8 mouse cellular contexts compared by ENCODE assay signal in the genomic region with DNA sequence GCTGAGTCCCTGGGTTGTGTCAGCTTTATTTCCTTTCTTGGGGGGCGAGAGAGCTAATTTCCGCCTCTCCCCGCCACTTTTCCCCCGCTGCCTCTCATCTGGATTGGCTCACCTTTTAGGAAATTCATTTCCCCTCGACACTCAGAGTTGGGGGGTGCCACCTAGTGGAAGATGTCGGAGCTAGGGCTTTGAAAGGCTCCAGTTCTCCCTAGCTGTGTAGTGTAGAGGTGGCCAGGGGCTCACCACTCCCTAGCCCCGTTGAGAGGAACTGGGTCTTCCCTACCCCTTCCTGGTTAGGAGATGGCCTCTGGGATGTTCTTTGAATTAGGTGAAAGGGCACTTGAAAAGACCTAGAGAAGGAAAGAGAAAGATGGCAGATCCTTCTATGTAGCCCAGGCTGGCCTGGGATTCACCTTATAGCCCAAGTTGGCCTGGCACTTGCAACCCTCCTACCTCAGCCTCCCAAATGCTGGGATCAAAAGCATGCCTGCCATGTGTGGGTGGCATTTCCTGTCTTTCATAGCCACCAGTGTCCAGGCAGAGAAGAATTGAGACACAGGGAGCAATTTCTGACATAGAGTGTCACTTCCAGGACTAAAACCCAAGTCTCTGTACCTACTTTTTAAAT. TPM values are rescaled to one million over a fixed set of nuclear protein-coding genes. Genes with fewer than 3 reads are reported as not detected.
DNase-seq lines count a peak whose midpoint lies in the region; ATAC-seq and TF ChIP-seq lines count a peak whose summit lies in the region.

No protein-coding gene starts in this region.

- peak; percentile 71 for DNase-seq in cerebellum, adult 11 months
- DNase-seq in cerebellum, postnatal 25 days = peak; percentile 83 to 90
- DNase-seq in gastrocnemius, adult 2 months = peak; percentile 82
- peak; percentile 90 for DNase-seq in hindbrain, postnatal 0 days (ENCODE audit: low spot score)
- DNase-seq in left cerebral cortex, postnatal 4 days = peak; percentile 81
- peak; percentile 84 for DNase-seq in mesoderm, embryonic 11.5 days (ENCODE audit: low read depth, low spot score)
- peak in 1 of 2 experiments; percentile 83 for DNase-seq in spleen, adult 2 months (ENCODE audit: low read depth in 1 of 2, low spot score in 2 of 2)

- intact Hi-C loops in gastrocnemius, adult 2 months (cut with DNase I) = loop anchor here (1.0 kb wide), 1 partner anchor 20 kb away; no protein-coding TSS in a partner anchor
- intact Hi-C loops in left cerebral cortex, postnatal 4 days (cut with DNase I) = loop anchor here (5.0 kb wide), 1 partner anchor 134 kb away; a partner anchor contains a TSS

- H3K4me2 ChIP-seq in hindbrain, postnatal 0 days (ENCODE audit: low read depth, low read length) = peak overlapping the region; percentile 92

- peak overlapping the region; percentile 91 for H3K27ac ChIP-seq in gastrocnemius, adult 2 months
- H3K27ac ChIP-seq in hindbrain, postnatal 0 days = peak overlapping the region; percentile 70
- H3K27ac ChIP-seq in spleen, adult 2 months (ENCODE audit: insufficient read depth, low read length) = peak overlapping the region; percentile 62

- no peaks in the 10 kb centered on the region for H3K27me3 ChIP-seq in hindbrain, postnatal 0 days (ENCODE audit: insufficient read depth, low read length)
- no peaks in the 10 kb centered on the region for H3K27me3 ChIP-seq in spleen, adult 2 months (ENCODE audit: control insufficient read depth, insufficient read depth, low read length)

- peak overlapping the region; percentile 84 for H3K4me3 ChIP-seq in gastrocnemius, adult 2 months
- peak overlapping the region; percentile 56 for H3K4me3 ChIP-seq in hindbrain, postnatal 0 days (ENCODE audit: low read length)
- peak overlapping the region; percentile 66 for H3K4me3 ChIP-seq in spleen, adult 2 months (ENCODE audit: extremely low read depth, insufficient read depth, insufficient read length)

- no peak for ATAC-seq in cerebellum, adult (ENCODE audit: insufficient number of reproducible peaks, low FRiP score, low TSS enrichment)
- ATAC-seq in hindbrain, postnatal 0 days = peak; percentile 30; the same call in 1 of the 2 replicates

- peak; percentile 88 for TF ChIP-seq CTCF in gastrocnemius, adult 2 months (IDR thresholded peaks at IDR 0.05)
- TF ChIP-seq CTCF in hindbrain, postnatal 0 days (IDR thresholded peaks at IDR 0.05; ENCODE audit: low read depth) = peak; percentile 82
- peak; percentile 39; the same call in 1 of the 2 replicates for TF ChIP-seq CTCF in spleen, adult 2 months (IDR thresholded peaks at IDR 0.05; ENCODE audit: extremely low read depth, insufficient read depth, insufficient read length, insufficient replicate concordance)

- peaks cover 13% of the 10 kb centered on the region for H3K36me3 ChIP-seq in hindbrain, postnatal 0 days (ENCODE audit: insufficient read depth, low read length)
- H3K36me3 ChIP-seq in spleen, adult 2 months (ENCODE audit: control insufficient read depth, insufficient read depth, low read length) = peaks cover 4% of the 10 kb centered on the region; the same call in 1 of the 2 replicates

- H3K9me3 ChIP-seq in hindbrain, postnatal 0 days (ENCODE audit: low read length) = no peaks in the 10 kb centered on the region

- H3K9ac ChIP-seq in hindbrain, postnatal 0 days (replicated peaks; ENCODE audit: low read length) = peak overlapping the region; percentile 64

- 0% methylated on average over 7 of the region's 7 CpGs for WGBS in hindbrain, postnatal 0 days
- WGBS in spleen, adult 2 months = under 1% methylated on average over 7 of the region's 7 CpGs

- peaks cover 16% of the 10 kb centered on the region for H3K4me1 ChIP-seq in hindbrain, postnatal 0 days (ENCODE audit: insufficient read depth, low read length)
- H3K4me1 ChIP-seq in spleen, adult 2 months (ENCODE audit: control insufficient read depth, insufficient read depth, insufficient read length) = peaks cover 19% of the 10 kb centered on the region; the same call in 1 of the 2 replicates

- TF ChIP-seq POLR2A in spleen, adult 2 months (IDR thresholded peaks at IDR 0.05; ENCODE audit: low read depth, low read length) = no peak

RNA-seq across cellular contexts. Expression of a gene that starts 1.0 kb away (rescaled TPM):
- total RNA-seq in gastrocnemius, adult 2 months (2021) = 10 to 100 TPM; 12.6 to 32.3 TPM
- total RNA-seq in hindbrain, postnatal 0 days (2014; rRNA removed) = 85.6 and 98.5 TPM in 2 replicates
- 98.4 and 104 TPM in 2 replicates for polyA plus RNA-seq in hindbrain, postnatal 0 days (2015; fragmentation: Nextera tagmentation; extraction: Ambion mirVana)
- total RNA-seq in left cerebral cortex, postnatal 4 days (2021) = 10 to 100 TPM; 54.0 to 58.5 TPM
- polyA plus RNA-seq in spleen, adult 2 months (2012; rRNA removed) = 232 and 240 TPM in 2 replicates

RNA-seq across cellular contexts. Expression of a gene that starts 16.4 kb away (rescaled TPM):
- 1 to 10 TPM in 1 of 2 experiments, under 1 TPM in 1; 0.66 to 1.1 TPM for total RNA-seq in gastrocnemius, adult 2 months (2021)
- total RNA-seq in hindbrain, postnatal 0 days (2014; rRNA removed) = 546 and 699 TPM in 2 replicates
- 20.6 and 21.0 TPM in 2 replicates for polyA plus RNA-seq in hindbrain, postnatal 0 days (2015; fragmentation: Nextera tagmentation; extraction: Ambion mirVana)
- total RNA-seq in left cerebral cortex, postnatal 4 days (2021) = 100 to 1,000 TPM; 237 to 243 TPM
- 4.1 and 5.2 TPM in 2 replicates for polyA plus RNA-seq in spleen, adult 2 months (2012; rRNA removed)

RNA-seq across cellular contexts. Expression of a gene that starts 23.4 kb away (rescaled TPM):
- total RNA-seq in gastrocnemius, adult 2 months (2021) = 10 to 100 TPM; 51.4 to 76.4 TPM
- 169 and 194 TPM in 2 replicates for total RNA-seq in hindbrain, postnatal 0 days (2014; rRNA removed)
- 165 and 176 TPM in 2 replicates for polyA plus RNA-seq in hindbrain, postnatal 0 days (2015; fragmentation: Nextera tagmentation; extraction: Ambion mirVana)
- total RNA-seq in left cerebral cortex, postnatal 4 days (2021) = 10 to 100 TPM; 57.2 to 58.8 TPM
- 348 and 407 TPM in 2 replicates for polyA plus RNA-seq in spleen, adult 2 months (2012; rRNA removed)

RNA-seq across cellular contexts. Expression of a gene that starts 37.9 kb away (rescaled TPM):
- not detected for total RNA-seq in gastrocnemius, adult 2 months (2021)
- 310 and 349 TPM in 2 replicates for total RNA-seq in hindbrain, postnatal 0 days (2014; rRNA removed)
- 114 and 125 TPM in 2 replicates for polyA plus RNA-seq in hindbrain, postnatal 0 days (2015; fragmentation: Nextera tagmentation; extraction: Ambion mirVana)
- total RNA-seq in left cerebral cortex, postnatal 4 days (2021) = 100 to 1,000 TPM; 261 to 262 TPM
- 3.6 and 4.0 TPM in 2 replicates for polyA plus RNA-seq in spleen, adult 2 months (2012; rRNA removed)

RNA-seq across cellular contexts. Expression of a gene that starts 38.8 kb away (rescaled TPM):
- 1 to 10 TPM in 1 of 2 experiments, under 1 TPM in 1; 0.51 to 2.7 TPM for total RNA-seq in gastrocnemius, adult 2 months (2021)
- 3.5 and 5.6 TPM in 2 replicates for total RNA-seq in hindbrain, postnatal 0 days (2014; rRNA removed)
- 13.7 and 14.2 TPM in 2 replicates for polyA plus RNA-seq in hindbrain, postnatal 0 days (2015; fragmentation: Nextera tagmentation; extraction: Ambion mirVana)
- total RNA-seq in left cerebral cortex, postnatal 4 days (2021) = 1 to 10 TPM; 3.6 to 4.0 TPM
- polyA plus RNA-seq in spleen, adult 2 months (2012; rRNA removed) = 60.4 and 60.8 TPM in 2 replicates

Comparison
In these comparisons a context has a peak if more than half of its experiments do, and no peak if none do; other contexts are left out.
1. RNA of a gene that starts 16.4 kb away (total RNA-seq): 546 to 699 TPM in hindbrain, postnatal 0 days and 237 to 243 TPM in left cerebral cortex, postnatal 4 days; 0.66 to 1.1 TPM in gastrocnemius, adult 2 months; every median in the first group is over 100 times any median in the second.
2. Peak in every context shown above with its lines, with median percentiles within 50 percentile points of each other: H3K27ac ChIP-seq, H3K4me3 ChIP-seq and CTCF ChIP-seq.